Mouse (Mus musculus) hindbrain, embryonic 14.5 days (tissue): ENCODE data around the gene Vwa3a. TPM values are rescaled to one million over a fixed set of nuclear protein-coding genes. Genes with fewer than 3 reads are reported as not detected.

ENCODE experiments used
- ATAC-seq: fragments of 200-750 bp; cut with Nextera tagmentation; 2 replicates; pipeline ENCODE4 v1.8.0; 2017; ENCODE audit warnings: moderate number of reproducible peaks, mild to moderate bottlenecking, moderate TSS enrichment, moderate library complexity; ENCODE audit not compliant: low FRiP score
- DNase-seq: peaks from one replicate; pipeline ENCODE4 v3.0.0-alpha.2; 2015; ENCODE audit warnings: low spot score
- H3K27ac ChIP-seq: fragments of 300-500 bp; sonication (generic); 2 replicates; pipeline ENCODE4 v1.5.1; 2014; ENCODE audit warnings: mild to moderate bottlenecking, moderate library complexity
- H3K27me3 ChIP-seq: fragments of 300-500 bp; sonication (generic); 2 replicates; pipeline ENCODE4 v1.6.1; 2014; ENCODE audit warnings: mild to moderate bottlenecking, low read length, mixed read lengths; ENCODE audit not compliant: control insufficient read depth, insufficient read depth
- H3K36me3 ChIP-seq: fragments of 300-500 bp; sonication (generic); replicated peaks from 2 replicates; pipeline ENCODE4 v1.6.1; 2014; ENCODE audit not compliant: control insufficient read depth, insufficient read depth
- H3K4me1 ChIP-seq: fragments of 300-500 bp; sonication (generic); replicated peaks from 2 replicates; pipeline ENCODE4 v1.6.1; 2014; ENCODE audit warnings: antibody characterized with exemption, low read length, mixed read lengths; ENCODE audit not compliant: control insufficient read depth, insufficient read depth
- H3K4me2 ChIP-seq: fragments of 300-500 bp; sonication (generic); replicated peaks from 2 replicates; pipeline ENCODE4 v1.6.1; 2014; ENCODE audit warnings: mild to moderate bottlenecking, moderate library complexity
- H3K4me3 ChIP-seq: fragments of 300-500 bp; sonication (generic); replicated peaks from 2 replicates; pipeline ENCODE4 v1.5.1; 2014; ENCODE audit warnings: mild to moderate bottlenecking, low read length
- H3K9ac ChIP-seq: fragments of 300-500 bp; sonication (generic); 2 replicates; pipeline ENCODE4 v1.6.1; 2014
- H3K9me3 ChIP-seq: fragments of 300-500 bp; sonication (generic); 2 replicates; pipeline ENCODE4 v1.6.1; 2016; ENCODE audit warnings: low read length; ENCODE audit not compliant: control insufficient read depth
- WGBS: fragments of 180-500 bp; shearing (Covaris S2); extraction: QIAGEN DNeasy Blood & Tissue Kit; methylation state at CpG from one replicate; pipeline ENCODE4 v1.1.7; 2014; 5-methylcytosine and 5-hydroxymethylcytosine counted together
- polyA plus RNA-seq: library from polyadenylated mRNA; unstranded; fragments of >200 nt; fragmentation: Nextera tagmentation; extraction: Ambion mirVana; gene quantifications from 2 replicates; pipeline ENCODE4 v1.2.1, GENCODE M21; 2014

The Vwa3a gene
- polyA plus RNA-seq, 1 experiment from 2014 or later = 2.6 TPM

- DNase-seq = peak; percentile 81
- no peak overlapping the region for H3K9ac ChIP-seq
- H3K27ac ChIP-seq = no peak overlapping the region
- H3K4me1 ChIP-seq = no peaks in the 10 kb centered on the region
- no peaks in the 10 kb centered on the region for H3K27me3 ChIP-seq
- no peaks in the 10 kb centered on the region for H3K9me3 ChIP-seq
- peak; percentile 62; the same call in 1 of the 2 replicates for ATAC-seq
- no peaks in the 10 kb centered on the region for H3K36me3 ChIP-seq
- no peak overlapping the region for H3K4me3 ChIP-seq
- 21% methylated on average over 5 of the region's 5 CpGs for WGBS
- no peak overlapping the region for H3K4me2 ChIP-seq
These were observed 84.1 kb downstream of the Vwa3a start for GRCm38 (mm10) chr7:120823248-120823647.

- WGBS = 66% methylated on average over 2 of the region's 2 CpGs
- Histone ChIP-seq H3K36me3 (no peaks in the 10 kb centered on the region), H3K9ac (no peak overlapping the region), H3K4me3 (no peak overlapping the region), H3K27me3 (0 out of 2 replicates have a peak, but pooled peaks cover 4% of the 10 kb centered on the region), H3K27ac (no peak overlapping the region), H3K9me3 (no peaks in the 10 kb centered on the region), H3K4me2 (no peak overlapping the region), H3K4me1 (0 out of 2 replicates have a peak, but pooled peaks cover 1% of the 10 kb centered on the region)
- no peak for DNase-seq
- ATAC-seq = no peak
These were observed 86.0 kb downstream of the Vwa3a start for GRCm38 (mm10) chr7:120825097-120825496.

GRCm38 (mm10) chr7:120826408-120826807, 87.3 kb downstream of the Vwa3a start:
- Histone ChIP-seq H3K4me2 (no peak overlapping the region), H3K4me1 (0 out of 2 replicates have a peak, but pooled peaks cover 6% of the 10 kb centered on the region), H3K9ac (no peak overlapping the region), H3K4me3 (no peak overlapping the region), H3K27ac (no peak overlapping the region), H3K27me3 (0 out of 2 replicates have a peak, but pooled peaks cover 6% of the 10 kb centered on the region), H3K9me3 (no peaks in the 10 kb centered on the region), H3K36me3 (no peaks in the 10 kb centered on the region)
- DNase-seq = no peak
- no peak for ATAC-seq
- WGBS = 24% methylated on average over 3 of the region's 3 CpGs

GRCm38 (mm10) chr7:120830431-120831381, 91.6 kb downstream of the Vwa3a start:
- no peaks in the 10 kb centered on the region for H3K9me3 ChIP-seq
- ATAC-seq = no peak
- H3K27ac ChIP-seq = peak overlapping the region; percentile 53; the same call in 1 of the 2 replicates
- peak; percentile 47 for DNase-seq
- H3K9ac ChIP-seq = peak overlapping the region; percentile 61
- no peaks in the 10 kb centered on the region for H3K36me3 ChIP-seq
- WGBS = 2% methylated on average over 46 of the region's 46 CpGs
- peak overlapping the region; percentile 58 for H3K4me3 ChIP-seq
- 0 out of 2 replicates have a peak, but pooled peaks cover 10% of the 10 kb centered on the region for H3K27me3 ChIP-seq
- H3K4me2 ChIP-seq = peak overlapping the region; percentile 87
- 0 out of 2 replicates have a peak, but pooled peaks cover 6% of the 10 kb centered on the region for H3K4me1 ChIP-seq

GRCm38 (mm10) chr7:120834426-120834825, 95.3 kb downstream of the Vwa3a start:
- no peak for ATAC-seq
- H3K9me3 ChIP-seq = no peaks in the 10 kb centered on the region
- H3K27me3 ChIP-seq = 0 out of 2 replicates have a peak, but pooled peaks cover 10% of the 10 kb centered on the region
- 44% methylated on average over 6 of the region's 6 CpGs for WGBS
- no peaks in the 10 kb centered on the region for H3K36me3 ChIP-seq
- H3K27ac ChIP-seq = peak overlapping the region; percentile 74
- H3K9ac ChIP-seq = peak overlapping the region; percentile 46
- peak overlapping the region; percentile 63 for H3K4me2 ChIP-seq
- no peak for DNase-seq
- H3K4me3 ChIP-seq = peak overlapping the region; percentile 52
- 0 out of 2 replicates have a peak, but pooled peaks cover 6% of the 10 kb centered on the region for H3K4me1 ChIP-seq

GRCm38 (mm10) chr7:120834863-120835372, 95.8 kb downstream of the Vwa3a start:
- 0 out of 2 replicates have a peak, but pooled peaks cover 6% of the 10 kb centered on the region for H3K4me1 ChIP-seq
- H3K36me3 ChIP-seq = no peaks in the 10 kb centered on the region
- H3K9ac ChIP-seq = peak overlapping the region; percentile 46
- H3K4me3 ChIP-seq = peak overlapping the region; percentile 52
- no peaks in the 10 kb centered on the region for H3K9me3 ChIP-seq
- peak overlapping the region; percentile 74 for H3K27ac ChIP-seq
- 0 out of 2 replicates have a peak, but pooled peaks cover 8% of the 10 kb centered on the region for H3K27me3 ChIP-seq
- WGBS = 15% methylated on average over 14 of the region's 14 CpGs
- DNase-seq = peak; percentile 79
- H3K4me2 ChIP-seq = peak overlapping the region; percentile 63
- peak; percentile 82 for ATAC-seq

GRCm38 (mm10) chr7:120835449-120836359, 96.6 kb downstream of the Vwa3a start:
- no peaks in the 10 kb centered on the region for H3K36me3 ChIP-seq
- H3K27ac ChIP-seq = peak overlapping the region; percentile 91
- H3K27me3 ChIP-seq = 0 out of 2 replicates have a peak, but pooled peaks cover 5% of the 10 kb centered on the region
- WGBS = under 1% methylated on average over 41 of the region's 41 CpGs
- no peaks in the 10 kb centered on the region for H3K4me1 ChIP-seq
- H3K9ac ChIP-seq = peak overlapping the region; percentile 65
- DNase-seq = peak; percentile 100
- ATAC-seq = peak; percentile 92
- no peaks in the 10 kb centered on the region for H3K9me3 ChIP-seq
- peak overlapping the region; percentile 52 for H3K4me3 ChIP-seq
- H3K4me2 ChIP-seq = peak overlapping the region; percentile 63

- H3K36me3 ChIP-seq = no peaks in the 10 kb centered on the region
These were observed 97.2 kb downstream of the Vwa3a start for GRCm38 (mm10) chr7:120836361-120836760.

More at GRCm38 (mm10) chr7:120836361-120836760, 97.2 kb downstream of the Vwa3a start:
- no peak for ATAC-seq
- Histone ChIP-seq H3K27ac (peak overlapping the region; percentile 91), H3K27me3 (0 out of 2 replicates have a peak, but pooled peaks cover 5% of the 10 kb centered on the region), H3K4me3 (peak overlapping the region; percentile 52), H3K9ac (peak overlapping the region; percentile 65), H3K9me3 (no peaks in the 10 kb centered on the region), H3K4me2 (peak overlapping the region; percentile 49), H3K4me1 (no peaks in the 10 kb centered on the region)
- peak; percentile 66 for DNase-seq
- 4% methylated on average over 12 of the region's 12 CpGs for WGBS
